Mouse (Mus musculus): ENCODE data around the gene Orc6.

Gene Orc6

GRCm38 (mm10) chr8:85299434-85300077, at the start of gene Orc6, which contains the start of gene Vps35:
Orc6 (plus strand) TSS chr8:85299632.
Vps35 (minus strand) TSS chr8:85299802.
- ATAC-seq (ENCODE audit: low TSS enrichment) = peak; percentile 98

DNA sequence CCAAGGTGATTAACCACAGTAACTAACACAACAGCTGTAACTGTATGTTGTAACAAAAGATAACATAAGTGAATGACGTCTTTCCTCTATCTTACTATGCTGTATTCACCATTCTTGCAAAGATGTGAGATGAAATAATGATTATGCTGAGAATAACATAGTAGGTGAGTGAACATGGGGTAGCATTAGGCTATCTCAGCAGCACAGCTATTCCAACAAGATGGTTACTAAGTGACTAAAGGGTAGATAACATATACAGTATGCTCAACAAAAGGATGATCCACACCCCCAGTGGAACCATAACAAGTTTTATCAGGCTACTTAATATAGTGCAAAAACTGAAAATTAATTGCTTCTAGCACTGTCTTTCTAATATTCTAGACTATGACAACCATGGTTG, 12.6 kb upstream of the Orc6 start:
- no peak for ATAC-seq (ENCODE audit: low TSS enrichment)

DNA sequence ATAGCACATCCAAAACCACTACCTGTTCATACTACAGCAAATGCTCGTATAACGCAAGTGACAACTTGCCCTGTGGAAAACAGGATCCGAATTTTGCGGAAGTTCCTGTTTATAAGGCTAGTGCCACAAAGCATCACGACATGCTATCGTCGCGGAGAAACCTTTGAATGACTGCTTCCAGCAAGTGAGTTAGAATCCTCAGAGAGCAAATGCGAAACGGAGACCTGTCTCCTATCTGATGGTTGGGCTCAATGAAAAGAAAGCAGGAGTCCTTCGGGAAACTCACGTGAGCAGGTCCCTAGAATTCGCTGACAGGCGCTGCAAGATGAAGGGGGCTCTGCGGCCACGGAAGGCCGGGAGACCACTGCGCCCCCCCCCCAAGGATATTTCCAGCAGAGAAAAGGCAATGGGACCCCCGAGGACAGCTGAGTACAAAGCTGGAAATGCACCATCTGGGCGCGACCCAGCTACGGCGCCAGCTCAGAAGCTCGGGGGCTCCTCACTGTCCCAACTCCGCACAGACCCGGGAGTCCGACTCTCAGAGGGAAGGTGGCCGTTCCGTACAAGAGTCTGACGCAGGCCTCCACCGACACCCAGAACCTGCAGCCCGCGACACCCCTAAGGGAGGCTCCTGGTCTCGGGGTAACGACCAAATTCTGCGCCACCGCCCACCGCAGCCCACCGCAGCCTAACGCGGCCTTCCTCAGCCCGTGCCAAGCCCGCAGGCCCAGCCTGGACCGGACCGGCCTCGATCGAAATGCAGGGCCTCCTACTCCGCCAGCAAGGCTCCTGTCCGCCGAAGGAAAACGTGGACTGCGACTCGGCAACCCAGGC, 615 bp upstream of the Orc6 start:
- ATAC-seq (ENCODE audit: low TSS enrichment) = peak; percentile 25

GRCm38 (mm10) chr8:85301941-85302340, 2.5 kb downstream of the Orc6 start:
- no peak for ATAC-seq (ENCODE audit: low TSS enrichment)

- no peak for ATAC-seq (ENCODE audit: low TSS enrichment)
These were observed 3.5 kb downstream of the Orc6 start for GRCm38 (mm10) chr8:85302931-85303330.

DNA sequence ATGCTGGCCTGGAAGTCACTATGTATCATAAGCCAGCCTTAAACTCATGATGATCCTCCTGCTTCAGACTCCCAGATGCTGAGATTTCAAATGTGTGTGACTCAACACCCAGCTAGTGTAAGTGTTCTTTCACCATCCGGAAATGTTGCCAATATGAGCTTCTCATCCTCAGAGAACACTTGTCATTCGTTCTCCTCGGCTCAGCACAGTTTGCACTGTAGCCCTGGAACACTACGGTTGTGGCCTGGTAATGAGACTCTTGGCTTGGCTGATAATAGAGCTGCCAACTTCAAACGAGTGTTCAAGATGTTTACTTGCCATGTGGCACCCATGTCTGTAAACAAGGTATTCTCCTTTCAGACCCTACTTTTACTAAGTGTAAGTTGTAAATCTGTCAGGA, 4.1 kb downstream of the Orc6 start:
- no peak for ATAC-seq (ENCODE audit: low TSS enrichment)

- ATAC-seq (ENCODE audit: low TSS enrichment) = no peak
These were observed 9.1 kb downstream of the Orc6 start for GRCm38 (mm10) chr8:85308564-85308963.

GRCm38 (mm10) chr8:85311743-85312142, 12.3 kb downstream of the Orc6 start:
- ATAC-seq (ENCODE audit: low TSS enrichment) = no peak

DNA sequence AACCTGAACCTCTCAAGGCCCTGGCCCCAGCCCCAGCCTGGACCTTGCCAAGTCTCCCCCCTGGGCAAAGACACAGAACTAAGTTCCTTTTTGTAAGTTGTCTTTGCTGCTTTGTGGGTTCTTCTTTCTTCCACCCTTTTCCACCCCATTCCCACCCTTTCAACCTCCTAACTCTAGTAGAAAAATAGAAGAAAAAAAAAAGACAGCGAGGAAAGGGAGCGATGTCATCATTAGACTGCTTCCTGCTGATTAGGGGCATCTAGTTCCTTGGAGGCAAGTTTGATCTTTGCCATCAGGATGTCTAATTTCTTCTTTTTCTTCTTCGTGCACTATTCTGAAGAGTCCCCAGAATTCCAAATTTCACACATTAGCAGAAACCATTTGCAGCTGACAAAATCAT, 13.6 kb downstream of the Orc6 start:
- ATAC-seq (ENCODE audit: low TSS enrichment) = no peak

DNA sequence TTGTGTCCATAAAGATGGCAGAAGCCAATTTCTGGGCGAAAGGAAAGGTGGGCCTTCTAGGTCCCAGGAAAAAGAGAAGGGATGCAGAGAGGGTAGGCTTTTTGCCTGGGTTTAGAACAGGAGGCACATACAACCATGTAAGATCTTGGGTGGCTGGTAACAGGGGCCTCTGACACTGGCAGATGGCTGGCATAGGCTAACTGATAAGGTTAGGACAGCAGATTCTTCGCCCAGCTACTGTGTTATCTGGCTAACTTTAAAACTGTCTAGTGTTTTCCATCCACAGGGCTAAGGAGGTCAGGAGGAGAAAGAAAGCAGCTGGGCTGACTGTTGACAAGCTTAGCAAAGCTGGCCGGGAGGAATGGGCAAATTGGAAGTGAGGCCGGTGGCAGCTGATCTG, 19.1 kb downstream of the Orc6 start:
- ATAC-seq (ENCODE audit: low TSS enrichment) = no peak

GRCm38 (mm10) chr8:85321981-85322380, 22.5 kb downstream of the Orc6 start:
- no peak for ATAC-seq (ENCODE audit: low TSS enrichment)

DNA sequence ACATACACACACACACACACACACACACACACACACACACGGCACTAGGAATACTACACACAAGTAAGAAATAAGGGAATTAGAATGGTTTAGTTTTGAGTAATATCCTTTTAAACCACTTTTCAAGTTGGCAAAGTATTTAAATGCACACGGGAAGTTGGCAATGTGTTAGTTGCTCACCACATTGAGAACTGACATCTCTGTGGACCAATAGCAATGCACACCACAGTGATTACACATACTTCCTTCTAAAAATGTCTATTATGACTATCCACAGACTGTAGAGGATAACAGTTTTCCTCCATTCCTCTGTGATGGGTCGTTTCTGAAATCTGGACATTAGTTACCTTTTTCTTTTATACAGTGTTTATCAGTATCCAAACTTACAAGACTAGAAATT, 23.7 kb downstream of the Orc6 start:
- ATAC-seq (ENCODE audit: low TSS enrichment) = no peak

GRCm38 (mm10) chr8:85327036-85327435, 27.6 kb downstream of the Orc6 start:
- no peak for ATAC-seq (ENCODE audit: low TSS enrichment)

GRCm38 (mm10) chr8:85329506-85329905, 30.1 kb downstream of the Orc6 start:
- no peak for ATAC-seq (ENCODE audit: low TSS enrichment)

GRCm38 (mm10) chr8:85335105-85335504, 35.7 kb downstream of the Orc6 start:
- no peak for ATAC-seq (ENCODE audit: low TSS enrichment)

- ATAC-seq (ENCODE audit: low TSS enrichment) = no peak
These were observed 36.9 kb downstream of the Orc6 start for GRCm38 (mm10) chr8:85336211-85336933.

- no peak for ATAC-seq (ENCODE audit: low TSS enrichment)
These were observed 38.2 kb downstream of the Orc6 start for GRCm38 (mm10) chr8:85337681-85338080.

GRCm38 (mm10) chr8:85339871-85340573, 40.6 kb downstream of the Orc6 start:
- no peak for ATAC-seq (ENCODE audit: low TSS enrichment)

- ATAC-seq (ENCODE audit: low TSS enrichment) = peak; percentile 55; the same call in 1 of the 2 replicates
These were observed 53.9 kb downstream of the Orc6 start for GRCm38 (mm10) chr8:85353287-85353686.

Measured in frontal cortex, adult (tissue).